Mouse (Mus musculus): ENCODE measurements at regions not wholly inside any gene's neighbourhood (a gene's known extent, or its start where the extent isn't known, plus 50 kb on each side); places are given as distances from the start of the nearest gene placed in this dataset.
A peak's percentile ranks its signal among the peaks of the same experiment; 100 is the strongest.
"Not testable (repeated sequence)": the region's sequence is repeated elsewhere in the genome, so short reads cannot be mapped to it uniquely, and the experiment has no call there.

DNA sequence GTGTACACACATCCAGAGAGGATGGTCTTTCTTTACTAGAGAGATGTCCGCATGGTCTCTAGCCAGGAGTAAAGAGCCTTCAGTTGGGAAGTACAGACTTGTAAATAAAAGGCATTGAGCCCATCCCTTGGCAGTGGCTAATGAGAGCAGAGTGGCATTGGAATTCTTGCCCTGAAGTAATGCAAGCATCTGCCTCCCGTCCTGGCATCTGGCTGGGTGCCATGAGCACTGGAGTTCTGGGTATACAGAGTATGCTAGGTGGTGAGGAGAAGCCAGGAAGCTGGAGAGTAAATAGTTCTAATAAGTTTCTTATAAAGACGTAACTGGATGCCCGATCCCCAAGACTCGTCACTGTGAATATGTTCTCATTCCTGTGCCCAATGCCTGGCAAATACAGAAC lies 367.8 kb downstream of the Lrig3 start:
- Histone ChIP-seq H3K27ac (ENCODE audit: insufficient read depth, low read depth, low read length) (no peak overlapping the region), H3K4me1 (ENCODE audit: control insufficient read depth, insufficient read depth, low read length) (no peaks in the 10 kb centered on the region), H3K4me3 (ENCODE audit: insufficient read depth, low read depth, low read length) (no peak overlapping the region)
- 83% methylated on average over 5 of the region's 5 CpGs for WGBS
- no peak for TF ChIP-seq POLR2A (IDR thresholded peaks at IDR 0.05; ENCODE audit: insufficient read depth, low read depth, low read length)
- no peak for TF ChIP-seq CTCF (IDR thresholded peaks at IDR 0.05; ENCODE audit: insufficient read depth, low read depth, low read length)

DNA sequence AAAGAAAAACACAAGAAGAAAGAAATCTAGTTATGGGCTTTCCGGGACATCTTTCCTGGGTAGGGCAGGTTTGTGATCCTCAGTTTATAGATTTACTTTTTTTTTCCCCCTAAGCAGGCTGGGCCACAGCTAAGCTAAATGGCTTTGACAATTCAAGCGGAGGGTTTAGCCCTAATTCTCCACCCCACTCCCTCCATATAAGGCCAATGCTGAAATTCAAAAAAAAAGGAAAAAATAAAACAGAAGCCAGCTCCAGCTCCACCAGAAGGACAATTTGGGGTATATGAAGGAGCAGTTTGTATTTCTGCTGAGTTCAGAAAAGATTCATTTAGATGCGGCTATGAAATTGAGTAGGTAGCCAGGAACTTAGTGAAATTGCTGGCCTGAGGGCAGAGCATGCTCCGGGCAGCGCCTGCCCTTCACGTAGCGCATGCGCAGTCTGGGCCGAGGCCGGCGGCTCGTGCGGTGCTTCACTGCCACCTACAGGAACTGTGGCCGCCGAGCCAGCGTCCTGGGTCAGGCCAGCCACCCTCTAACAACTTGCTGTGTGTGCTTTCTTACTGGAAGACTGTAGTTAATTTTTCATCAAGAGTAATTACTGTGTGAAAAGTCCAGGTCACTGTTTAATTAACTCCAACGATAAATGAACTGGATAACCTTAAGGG lies 364.5 kb downstream of the Lrig3 start:
- no peaks in the 10 kb centered on the region for H3K4me1 ChIP-seq (ENCODE audit: control insufficient read depth, insufficient read depth, low read length)
- H3K27ac ChIP-seq (ENCODE audit: insufficient read depth, low read depth, low read length) = no peak overlapping the region
- peak; percentile 87 for TF ChIP-seq CTCF (IDR thresholded peaks at IDR 0.05; ENCODE audit: insufficient read depth, low read depth, low read length)
- TF ChIP-seq POLR2A (IDR thresholded peaks at IDR 0.05; ENCODE audit: insufficient read depth, low read depth, low read length) = no peak
- WGBS = 6% methylated on average over 17 of the region's 17 CpGs
- H3K4me3 ChIP-seq (ENCODE audit: insufficient read depth, low read depth, low read length) = no peak overlapping the region

DNA sequence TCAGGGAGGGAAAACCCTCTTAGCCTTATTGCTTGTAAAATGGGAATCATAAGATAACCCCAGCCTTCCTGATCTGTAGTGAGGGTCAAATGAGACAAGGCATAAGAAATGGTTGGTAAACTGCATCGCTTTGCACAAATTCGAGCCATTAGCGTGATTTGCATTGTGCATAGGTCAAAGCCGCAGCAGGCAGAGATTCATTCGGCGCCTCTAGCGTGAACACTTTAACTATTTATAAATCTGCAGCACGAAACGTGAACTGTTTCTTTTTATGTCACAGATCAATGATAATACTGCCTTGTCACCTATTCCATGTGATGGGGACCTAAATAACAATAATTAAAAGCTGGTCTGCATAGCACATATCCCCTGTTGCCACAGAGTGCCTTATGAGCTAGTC lies 354.9 kb downstream of the Lrig3 start:
- no peak overlapping the region for H3K27ac ChIP-seq (ENCODE audit: insufficient read depth, low read depth, low read length)
- no peak for TF ChIP-seq CTCF (IDR thresholded peaks at IDR 0.05; ENCODE audit: insufficient read depth, low read depth, low read length)
- no peak for TF ChIP-seq POLR2A (IDR thresholded peaks at IDR 0.05; ENCODE audit: insufficient read depth, low read depth, low read length)
- H3K4me1 ChIP-seq (ENCODE audit: control insufficient read depth, insufficient read depth, low read length) = no peaks in the 10 kb centered on the region
- 48% methylated on average over 9 of the region's 9 CpGs for WGBS
- no peak overlapping the region for H3K4me3 ChIP-seq (ENCODE audit: insufficient read depth, low read depth, low read length)

DNA sequence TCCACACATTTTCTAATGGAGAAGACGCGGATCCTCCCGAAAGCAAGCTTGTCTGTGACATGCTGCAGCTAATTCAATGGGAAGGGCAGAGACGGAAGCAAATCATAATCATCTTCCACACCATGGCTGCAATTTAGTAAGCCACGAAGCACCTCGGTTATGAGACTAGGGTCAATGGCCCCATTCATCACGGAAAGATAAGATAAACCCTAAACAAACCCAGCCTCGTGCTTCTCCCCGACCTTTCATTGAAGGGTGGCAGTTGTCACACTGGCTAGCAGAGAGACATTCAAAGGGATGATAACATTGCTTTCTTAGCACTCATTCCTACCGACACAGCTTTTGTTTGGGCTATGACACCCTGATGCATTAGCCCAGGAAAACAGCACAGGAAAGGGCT lies 353.8 kb downstream of the Lrig3 start:
- H3K27ac ChIP-seq (ENCODE audit: insufficient read depth, low read depth, low read length) = no peak overlapping the region
- no peak for TF ChIP-seq POLR2A (IDR thresholded peaks at IDR 0.05; ENCODE audit: insufficient read depth, low read depth, low read length)
- TF ChIP-seq CTCF (IDR thresholded peaks at IDR 0.05; ENCODE audit: insufficient read depth, low read depth, low read length) = no peak
- WGBS = 94% methylated on average over 10 of the region's 10 CpGs
- no peaks in the 10 kb centered on the region for H3K4me1 ChIP-seq (ENCODE audit: control insufficient read depth, insufficient read depth, low read length)
- no peak overlapping the region for H3K4me3 ChIP-seq (ENCODE audit: insufficient read depth, low read depth, low read length)

DNA sequence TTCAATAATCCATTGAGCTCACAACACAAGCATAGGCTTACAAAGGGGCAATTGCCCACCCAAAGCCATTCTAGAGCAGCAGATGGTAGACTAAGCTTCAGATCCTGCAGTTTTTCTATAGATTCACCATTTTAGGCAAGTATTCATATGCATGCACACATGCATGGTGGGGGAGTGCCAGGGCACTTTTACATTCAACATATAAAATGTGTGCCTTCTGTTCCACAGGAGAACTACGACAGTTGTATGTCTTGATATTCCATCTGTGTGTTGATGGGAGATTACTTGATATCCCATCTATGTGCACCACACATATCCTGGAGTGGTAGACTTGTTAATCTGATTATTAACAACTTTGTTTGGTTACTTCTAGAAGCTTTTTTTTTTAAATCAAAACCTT lies 334.0 kb downstream of the Lrig3 start:
- H3K4me3 ChIP-seq (ENCODE audit: insufficient read depth, low read depth, low read length) = no peak overlapping the region
- 85% methylated on average over 1 of the region's 1 CpGs for WGBS
- TF ChIP-seq POLR2A (IDR thresholded peaks at IDR 0.05; ENCODE audit: insufficient read depth, low read depth, low read length) (no peak), CTCF (IDR thresholded peaks at IDR 0.05; ENCODE audit: insufficient read depth, low read depth, low read length) (no peak)
- H3K27ac ChIP-seq (ENCODE audit: insufficient read depth, low read depth, low read length) = no peak overlapping the region
- no peaks in the 10 kb centered on the region for H3K4me1 ChIP-seq (ENCODE audit: control insufficient read depth, insufficient read depth, low read length)

DNA sequence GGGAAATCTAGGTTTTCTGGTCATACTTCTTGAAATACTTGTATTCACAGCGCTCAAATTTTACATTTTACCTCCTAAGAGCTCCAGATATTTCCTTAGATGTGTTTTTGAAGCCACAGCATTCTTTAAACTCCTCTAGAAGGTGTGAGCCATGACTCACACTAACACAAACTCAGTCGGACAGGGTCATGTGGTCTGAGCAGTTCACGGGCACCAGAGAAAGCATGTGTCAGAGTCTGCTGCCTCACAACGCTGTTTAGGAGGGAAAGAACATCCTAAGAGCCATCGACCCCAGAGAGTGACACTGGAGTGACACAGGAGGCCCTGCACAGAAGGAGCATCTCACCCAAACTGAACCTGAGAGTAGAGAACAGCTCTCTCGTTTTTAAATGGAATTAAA lies 332.2 kb downstream of the Lrig3 start:
- Histone ChIP-seq H3K4me1 (ENCODE audit: control insufficient read depth, insufficient read depth, low read length) (no peaks in the 10 kb centered on the region), H3K4me3 (ENCODE audit: insufficient read depth, low read depth, low read length) (no peak overlapping the region), H3K27ac (ENCODE audit: insufficient read depth, low read depth, low read length) (no peak overlapping the region)
- 73% methylated on average over 6 of the region's 6 CpGs for WGBS
- TF ChIP-seq POLR2A (IDR thresholded peaks at IDR 0.05; ENCODE audit: insufficient read depth, low read depth, low read length) (no peak), CTCF (IDR thresholded peaks at IDR 0.05; ENCODE audit: insufficient read depth, low read depth, low read length) (no peak)

DNA sequence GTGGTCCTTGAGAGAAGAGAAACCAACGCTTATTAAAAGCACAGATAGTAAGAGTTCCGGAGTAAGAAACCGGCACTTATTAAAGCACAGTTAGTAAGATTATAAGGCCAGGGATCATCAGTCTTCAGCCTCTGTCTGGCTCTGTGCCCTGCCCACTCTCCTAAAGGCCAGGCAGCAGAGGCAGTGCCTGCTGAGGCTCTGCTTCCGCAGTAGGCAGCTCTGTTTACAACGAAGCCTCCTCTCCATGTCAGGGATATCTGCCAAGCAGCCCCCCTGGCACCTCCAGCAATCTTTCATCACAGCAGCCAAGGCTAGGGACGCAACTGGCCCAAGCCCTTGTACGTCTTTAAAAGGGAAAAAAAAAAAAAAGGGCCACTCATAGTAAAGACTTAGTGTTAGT lies 329.9 kb downstream of the Lrig3 start:
- WGBS = 59% methylated on average over 7 of the region's 7 CpGs
- no peak overlapping the region for H3K27ac ChIP-seq (ENCODE audit: insufficient read depth, low read depth, low read length)
- no peaks in the 10 kb centered on the region for H3K4me1 ChIP-seq (ENCODE audit: control insufficient read depth, insufficient read depth, low read length)
- TF ChIP-seq CTCF (IDR thresholded peaks at IDR 0.05; ENCODE audit: insufficient read depth, low read depth, low read length) = no peak
- H3K4me3 ChIP-seq (ENCODE audit: insufficient read depth, low read depth, low read length) = no peak overlapping the region

DNA sequence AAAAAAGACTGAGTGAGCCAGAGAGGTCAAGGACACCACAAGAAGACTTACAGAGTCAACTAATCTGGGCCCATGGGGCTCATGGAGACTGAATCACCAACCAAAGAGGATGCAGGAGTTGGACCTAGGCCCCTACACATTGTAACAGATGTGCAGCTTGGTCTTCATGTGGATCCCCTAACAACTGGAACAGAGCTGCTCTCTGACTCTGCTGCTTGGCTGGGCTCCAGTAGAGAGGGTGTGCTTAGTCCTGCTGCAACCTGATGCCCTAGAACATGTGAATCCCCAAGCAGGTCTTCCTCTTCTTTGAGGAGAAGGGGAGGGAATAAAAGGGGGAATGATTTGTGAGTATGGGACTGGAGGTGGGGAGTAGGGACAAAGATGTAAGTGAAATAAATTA lies 325.8 kb downstream of the Lrig3 start:
- H3K27ac ChIP-seq (ENCODE audit: insufficient read depth, low read depth, low read length) = no peak overlapping the region
- no peak overlapping the region for H3K4me3 ChIP-seq (ENCODE audit: insufficient read depth, low read depth, low read length)
- H3K4me1 ChIP-seq (ENCODE audit: control insufficient read depth, insufficient read depth, low read length) = no peaks in the 10 kb centered on the region
- TF ChIP-seq POLR2A (IDR thresholded peaks at IDR 0.05; ENCODE audit: insufficient read depth, low read depth, low read length) (no peak), CTCF (IDR thresholded peaks at IDR 0.05; ENCODE audit: insufficient read depth, low read depth, low read length) (no peak)

DNA sequence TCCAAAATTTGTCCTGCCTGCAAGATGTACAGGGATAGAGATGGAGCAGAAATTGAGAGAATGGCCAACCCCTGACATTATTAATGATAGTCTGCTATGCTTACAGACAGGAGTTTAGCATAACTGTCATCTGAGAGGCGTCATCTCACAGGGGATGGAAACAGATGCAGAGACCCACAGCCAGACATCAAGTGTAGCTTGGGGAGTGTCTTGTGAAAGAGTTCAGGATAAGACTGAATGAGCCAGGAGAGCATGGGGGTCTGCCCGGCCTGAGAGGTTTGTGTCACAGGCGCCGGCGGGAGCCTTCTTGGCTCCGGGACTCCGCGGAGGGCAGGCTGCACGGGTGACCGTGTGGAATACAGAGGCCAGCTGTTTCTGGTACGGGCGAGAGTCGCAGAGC lies 319.1 kb downstream of the Lrig3 start:
- not testable (repeated sequence) for H3K27ac ChIP-seq (ENCODE audit: insufficient read depth, low read depth, low read length); H3K4me1 ChIP-seq (ENCODE audit: control insufficient read depth, insufficient read depth, low read length); H3K4me3 ChIP-seq (ENCODE audit: insufficient read depth, low read depth, low read length)
- WGBS = 94% methylated on average over 6 of the region's 13 CpGs

DNA sequence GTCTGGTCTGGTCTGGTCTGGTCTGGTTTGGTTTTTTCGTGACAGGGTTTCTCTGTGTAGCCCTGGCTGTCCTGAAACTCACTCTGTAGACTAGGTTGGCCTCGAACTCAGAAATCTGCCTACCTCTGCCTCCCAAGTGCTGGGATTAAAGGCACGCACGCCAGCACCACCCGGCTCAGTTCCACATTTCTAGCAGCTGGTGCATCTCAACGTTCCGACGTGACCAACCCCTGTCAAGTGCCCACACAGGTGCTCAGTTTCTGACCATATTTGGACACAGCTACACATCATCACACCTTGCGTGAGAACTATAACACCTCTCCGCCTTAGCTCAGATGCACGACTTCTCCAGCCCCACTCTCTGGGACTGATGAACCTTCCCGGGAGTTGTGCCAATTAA lies 304.4 kb downstream of the Lrig3 start:
- 91% methylated on average over 12 of the region's 12 CpGs for WGBS
- H3K27ac ChIP-seq (ENCODE audit: insufficient read depth, low read depth, low read length) = no peak overlapping the region
- H3K4me3 ChIP-seq (ENCODE audit: insufficient read depth, low read depth, low read length) = no peak overlapping the region
- no peaks in the 10 kb centered on the region for H3K4me1 ChIP-seq (ENCODE audit: control insufficient read depth, insufficient read depth, low read length)
- TF ChIP-seq CTCF (IDR thresholded peaks at IDR 0.05; ENCODE audit: insufficient read depth, low read depth, low read length) = no peak
- TF ChIP-seq POLR2A (IDR thresholded peaks at IDR 0.05; ENCODE audit: insufficient read depth, low read depth, low read length) = no peak
